Mouse (Mus musculus) myocyte (in vitro differentiated cells): ENCODE data around the gene Rpl10a.

Source experiments
- CEBPB ChIP-seq: IDR thresholded peaks from 2 replicates; pipeline ENCODE4 v1.6.1; 2011; ENCODE audit warnings: mild to moderate bottlenecking, moderate library complexity; ENCODE audit not compliant: poor library complexity, insufficient read depth, severe bottlenecking
- E2F4 ChIP-seq: IDR thresholded peaks from one replicate; pipeline ENCODE4 v1.6.1; 2011; ENCODE audit warnings: mild to moderate bottlenecking, control low read depth, moderate library complexity; ENCODE audit not compliant: insufficient read depth
- MAX ChIP-seq: IDR thresholded peaks from one replicate; pipeline ENCODE4 v1.6.1; 2011; ENCODE audit warnings: low read depth, mild to moderate bottlenecking, control low read depth
- MYOD1 ChIP-seq, 3 experiments: IDR thresholded peaks; one replicate each; pipeline ENCODE4 v1.6.1; 2011; ENCODE audit warnings: control low read depth in 2 of 3, low read depth in 2 of 3, mild to moderate bottlenecking in 2 of 3, moderate library complexity in 1 of 3; ENCODE audit not compliant: insufficient read length in 2 of 3, control insufficient read depth in 1 of 3
- MYOG ChIP-seq, 3 experiments: IDR thresholded peaks; one replicate each; pipeline ENCODE4 v1.6.1; 2011; ENCODE audit warnings: control low read depth in 2 of 3, low read depth in 2 of 3, mild to moderate bottlenecking in 2 of 3; ENCODE audit not compliant: insufficient read length in 2 of 3, control insufficient read depth in 1 of 3, insufficient read depth in 1 of 3
- POLR2A ChIP-seq: IDR thresholded peaks from one replicate; pipeline ENCODE4 v1.6.1; 2011; ENCODE audit warnings: low read depth, mild to moderate bottlenecking, control low read depth, moderate library complexity; ENCODE audit not compliant: insufficient read length
- POLR2AphosphoS2 ChIP-seq: IDR thresholded peaks from one replicate; pipeline ENCODE4 v1.6.1; 2011; ENCODE audit warnings: low read depth, control low read depth; ENCODE audit not compliant: insufficient read length
- REST ChIP-seq: IDR thresholded peaks from one replicate; pipeline ENCODE4 v1.6.1; 2011; ENCODE audit warnings: mild to moderate bottlenecking, control low read depth, moderate library complexity; ENCODE audit not compliant: insufficient read depth, insufficient read length
- SRF ChIP-seq: IDR thresholded peaks from one replicate; pipeline ENCODE4 v1.6.1; 2011; ENCODE audit warnings: low read depth; ENCODE audit not compliant: control insufficient read depth, insufficient read length
- TCF12 ChIP-seq: IDR thresholded peaks from one replicate; pipeline ENCODE4 v1.6.1; 2011; ENCODE audit warnings: mild to moderate bottlenecking, control low read depth; ENCODE audit not compliant: poor library complexity, insufficient read depth, severe bottlenecking
- TCF3 ChIP-seq: IDR thresholded peaks from one replicate; pipeline ENCODE4 v1.6.1; 2011; ENCODE audit warnings: low read depth, control low read depth; ENCODE audit not compliant: insufficient read length
- USF1 ChIP-seq: IDR thresholded peaks from one replicate; pipeline ENCODE4 v1.6.1; 2011; ENCODE audit warnings: low read depth, mild to moderate bottlenecking, control low read depth, moderate library complexity

DNA sequence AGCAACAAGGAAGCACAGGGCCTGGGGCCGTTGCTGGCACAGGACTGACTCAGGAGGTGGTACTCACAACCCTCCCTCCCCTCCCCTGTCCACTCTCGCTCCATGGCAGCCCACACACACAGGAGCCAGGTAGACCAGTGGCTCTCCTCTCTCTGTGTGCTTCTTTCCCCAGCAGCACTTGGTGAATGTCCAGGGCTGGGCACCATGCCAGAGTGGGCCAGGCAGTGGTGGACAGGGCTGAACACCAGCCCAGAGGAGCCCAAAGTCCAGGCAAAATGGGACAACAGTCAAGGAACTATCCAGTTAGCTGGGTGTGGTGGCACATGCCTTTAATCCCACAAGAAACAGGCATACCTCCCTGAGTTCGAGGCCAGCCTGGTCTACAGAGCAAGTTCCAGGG, 38.0 kb upstream of the Rpl10a start:
- TF ChIP-seq POLR2A (no peak), E2F4 (no peak), MYOG (IDR thresholded peaks at IDR 0.05; ENCODE audit: control insufficient read depth in 1 of 3, insufficient read depth in 1 of 3, insufficient read length in 2 of 3, low read depth in 2 of 3) (no peak), POLR2AphosphoS2 (no peak), MAX (no peak), USF1 (no peak), TCF12 (no peak), CEBPB (no peak), REST (no peak), SRF (no peak), MYOD1 (IDR thresholded peaks at IDR 0.05; ENCODE audit: control insufficient read depth in 1 of 3, insufficient read length in 2 of 3, low read depth in 2 of 3) (no peak), TCF3 (no peak)
